Mouse (Mus musculus) ZHBTc4 (cell line): ENCODE results near the gene Zswim4.
A peak's percentile ranks its signal among the peaks of the same experiment; 100 is the strongest.

ENCODE experiments used
- DNase-seq: peaks from one replicate; pipeline ENCODE4 v3.0.0-alpha.2; 2011; ENCODE audit warnings: low read depth, low spot score

Zswim4 gene

GRCm38 (mm10) chr8:84200652-84201544 lies 36.0 kb downstream of the Zswim4 start:
- peak; percentile 56 for DNase-seq

- DNase-seq = no peak
Measured at GRCm38 (mm10) chr8:84200126-84200555, 36.7 kb downstream of the Zswim4 start.

DNA sequence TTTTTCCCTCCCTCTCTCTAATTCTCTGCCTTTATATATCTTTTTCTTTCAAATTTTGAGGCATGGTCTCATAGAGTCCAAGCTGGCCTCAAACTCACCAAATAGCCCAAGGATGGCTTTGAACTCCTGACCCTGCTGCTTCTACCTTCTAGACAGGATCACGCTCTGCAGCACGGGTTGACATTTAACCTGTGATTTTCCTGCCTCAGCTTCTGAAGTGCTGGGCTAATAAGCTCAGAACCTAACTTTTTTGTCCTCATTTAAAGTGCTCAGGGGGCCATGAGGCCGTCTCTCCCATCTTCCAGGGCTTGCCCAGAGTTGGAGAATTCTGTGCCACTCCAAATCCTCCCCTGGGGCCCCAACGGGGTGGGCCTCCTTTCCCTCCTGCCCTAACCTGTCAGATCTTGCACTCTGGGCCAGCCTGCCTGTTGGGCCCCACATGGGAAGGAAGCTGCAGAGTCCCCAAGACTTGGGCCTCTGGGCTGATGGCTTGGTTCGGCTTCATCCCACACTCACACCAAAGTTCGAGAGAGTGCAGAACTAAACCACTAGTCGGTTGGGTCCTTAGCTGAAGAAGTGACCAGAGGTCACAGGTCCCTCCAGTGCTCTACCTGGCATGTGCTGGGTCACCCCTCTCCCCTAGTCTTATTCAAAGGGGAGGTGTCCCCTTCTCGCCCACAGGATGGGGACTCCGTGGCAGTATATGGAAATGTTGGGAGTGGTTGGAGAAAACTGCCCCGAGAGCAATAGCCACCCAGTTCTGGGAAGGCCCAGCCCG lies 37.3 kb downstream of the Zswim4 start:
- DNase-seq = no peak

GRCm38 (mm10) chr8:84198871-84199270 lies 38.0 kb downstream of the Zswim4 start:
- DNase-seq = no peak

GRCm38 (mm10) chr8:84197922-84198774 lies 38.7 kb downstream of the Zswim4 start:
- peak; percentile 92 for DNase-seq

DNA sequence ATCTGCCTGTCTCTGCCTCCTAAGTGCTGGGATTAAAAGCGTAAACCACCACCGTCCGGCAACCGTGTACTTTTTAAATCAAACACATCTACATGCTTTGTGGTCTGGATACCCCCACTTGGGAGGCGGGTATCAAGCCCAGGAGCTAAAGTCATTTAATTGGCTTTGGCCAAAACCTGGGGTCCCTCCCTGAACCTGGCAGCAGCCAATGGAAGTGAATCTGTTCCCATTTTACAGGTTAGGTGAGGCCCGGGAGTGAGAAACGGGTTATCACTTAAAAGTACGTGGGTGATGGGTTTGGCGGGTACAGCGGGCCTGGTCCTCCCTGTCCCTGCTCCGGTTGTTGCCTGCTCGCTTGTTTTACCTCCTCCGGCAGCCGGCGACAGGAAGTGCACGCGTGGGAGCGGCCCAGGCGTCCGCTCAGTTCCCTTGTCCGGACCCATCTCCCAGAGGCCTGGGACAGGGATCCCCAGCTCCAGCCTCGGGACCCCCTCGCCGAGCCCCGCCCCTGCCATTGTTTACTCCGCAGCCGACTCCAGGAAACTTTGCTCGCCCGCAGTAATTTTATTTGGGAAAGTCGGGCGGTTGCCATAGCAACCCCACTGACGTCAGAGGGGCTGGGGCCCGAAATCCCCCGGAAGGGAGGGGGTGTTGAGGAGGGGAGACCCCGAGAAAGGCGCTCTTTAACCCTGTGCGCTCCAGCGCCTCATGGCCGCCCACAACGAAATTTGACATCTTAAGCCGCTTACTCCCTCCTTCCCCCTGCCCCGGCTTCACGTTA lies 39.5 kb downstream of the Zswim4 start:
- DNase-seq = peak; percentile 75

GRCm38 (mm10) chr8:84194224-84194743 lies 42.6 kb downstream of the Zswim4 start:
- DNase-seq = peak; percentile 88

- DNase-seq = peak; percentile 65
Measured at GRCm38 (mm10) chr8:84193566-84193965, 43.3 kb downstream of the Zswim4 start.

DNA sequence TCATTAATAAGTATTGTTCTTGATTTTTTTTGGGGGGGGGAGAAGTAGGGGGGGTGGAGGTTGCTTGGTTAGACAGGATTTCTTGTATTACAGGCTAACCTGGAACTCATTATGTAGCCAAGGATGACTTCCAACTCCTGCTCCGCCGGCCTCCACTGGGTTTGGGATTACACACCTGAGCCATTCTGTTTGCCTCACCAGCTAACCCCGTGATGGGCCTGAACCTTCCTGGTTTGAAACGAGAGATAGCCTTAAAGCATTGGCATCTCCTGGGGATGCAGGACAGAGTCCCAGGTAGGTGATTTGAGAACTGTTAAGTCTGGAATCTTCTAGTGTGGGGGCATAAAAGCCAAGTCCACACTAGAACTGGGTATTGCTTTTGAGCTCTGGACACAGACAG lies 43.7 kb downstream of the Zswim4 start:
- no peak for DNase-seq

DNA sequence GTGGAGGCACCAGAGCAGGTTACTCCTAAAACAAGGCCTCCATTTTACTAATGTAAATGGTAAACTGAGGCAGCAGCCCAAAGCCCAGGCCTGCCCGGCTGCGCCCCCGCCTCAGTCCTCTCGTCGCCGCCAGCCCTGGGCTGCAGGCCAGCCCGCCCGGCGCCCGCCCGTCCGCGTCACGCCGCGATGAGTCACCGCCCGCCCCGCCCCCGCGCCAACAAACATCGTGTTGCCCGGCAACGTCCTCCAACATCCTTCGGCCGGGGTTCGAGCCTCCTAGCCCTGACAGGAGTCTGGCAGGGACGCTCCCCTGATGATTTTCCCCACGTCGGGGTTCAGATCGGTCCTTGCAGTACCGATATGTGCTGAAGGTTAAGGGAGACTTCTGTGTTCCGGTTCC lies 44.3 kb downstream of the Zswim4 start:
- DNase-seq = peak; percentile 82

DNA sequence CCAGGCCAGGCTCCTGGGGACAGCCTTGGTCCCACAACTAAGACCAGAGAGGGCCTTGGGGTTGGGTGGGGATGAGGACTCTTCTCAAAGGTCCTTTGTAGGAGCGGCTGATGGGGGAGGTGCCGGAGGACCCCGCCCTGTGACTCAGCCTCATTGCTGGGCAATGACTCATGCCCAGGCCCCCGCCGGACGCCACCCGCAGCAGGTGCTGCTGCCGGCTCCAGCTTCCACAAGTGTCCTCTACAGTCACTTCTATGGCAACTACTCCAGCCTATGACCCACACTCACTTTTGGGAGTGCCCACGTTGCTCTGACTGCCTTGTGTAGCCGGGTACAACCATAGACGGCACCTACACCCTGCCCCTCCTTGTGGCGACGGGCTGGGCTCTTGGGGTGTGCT lies 44.8 kb downstream of the Zswim4 start:
- DNase-seq = peak; percentile 87

GRCm38 (mm10) chr8:84190191-84190867 lies 46.5 kb downstream of the Zswim4 start:
- DNase-seq = peak; percentile 74

DNA sequence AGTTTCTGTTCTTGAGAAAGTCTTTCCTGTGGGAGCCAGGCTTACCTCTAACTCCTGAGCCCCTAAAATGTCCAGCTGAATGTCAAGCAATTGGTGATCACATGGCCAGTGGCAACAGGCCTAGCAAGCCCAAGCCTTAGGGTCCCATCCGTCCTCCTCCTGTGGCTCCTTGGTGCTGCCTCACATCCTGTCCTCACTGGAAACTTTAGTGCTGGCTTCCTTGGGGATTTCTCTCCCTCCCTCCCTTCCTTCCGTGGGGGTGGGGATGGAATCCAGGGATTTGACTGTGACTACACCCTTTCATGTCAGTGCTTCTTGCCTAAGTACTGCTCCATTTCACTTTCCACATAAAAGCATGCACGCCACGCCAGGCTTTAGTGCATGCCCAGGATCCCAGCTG lies 47.3 kb downstream of the Zswim4 start:
- peak; percentile 83 for DNase-seq

GRCm38 (mm10) chr8:84188671-84189070 lies 48.2 kb downstream of the Zswim4 start:
- DNase-seq = no peak

GRCm38 (mm10) chr8:84187065-84187755 lies 49.6 kb downstream of the Zswim4 start:
- DNase-seq = peak; percentile 86

DNA sequence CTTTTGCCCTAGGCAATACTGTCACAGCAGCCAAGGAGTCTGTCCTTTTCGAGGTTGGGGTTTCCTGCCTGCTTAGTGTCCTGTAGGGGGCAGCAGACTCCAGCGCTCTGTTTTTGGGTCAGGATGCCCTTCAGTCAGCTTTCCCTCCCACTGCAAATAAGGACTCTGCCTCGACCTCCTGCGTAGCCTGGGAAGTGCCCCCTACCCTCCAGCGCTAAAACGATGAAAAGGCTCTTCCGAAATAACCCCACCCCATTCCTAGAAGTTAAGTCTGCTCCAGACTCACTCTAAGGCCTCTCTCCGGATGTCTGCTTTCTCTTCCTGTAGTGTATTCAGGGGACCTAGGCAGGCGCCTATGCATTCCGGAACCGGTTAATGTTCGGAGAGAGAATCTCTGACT lies 50.3 kb downstream of the Zswim4 start:
- peak; percentile 96 for DNase-seq

DNA sequence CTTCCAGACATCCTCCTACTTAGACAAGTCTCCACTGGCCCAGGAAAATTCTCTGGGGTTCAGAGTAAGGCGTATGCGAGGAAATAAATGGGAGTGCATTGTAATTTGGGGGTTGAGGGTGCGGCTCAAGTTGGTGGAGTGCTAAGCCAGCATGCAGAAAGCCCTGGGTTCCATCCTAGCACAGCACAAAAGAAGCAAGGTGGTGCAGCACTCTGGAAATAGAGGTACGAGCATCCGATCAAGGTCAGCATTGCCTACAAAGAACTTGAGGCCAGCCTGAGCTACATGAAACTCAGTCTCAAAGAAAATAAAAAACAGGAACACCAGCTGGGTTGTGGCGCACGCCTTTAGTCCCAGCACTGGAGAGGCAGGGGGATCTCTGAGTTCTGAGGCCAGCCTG lies 51.7 kb downstream of the Zswim4 start, which contains the start of gene Nanos3:
Nanos3 (minus strand) TSS at position 101 of the 400 bp plus-strand sequence.
- no peak for DNase-seq

GRCm38 (mm10) chr8:84184085-84185043 lies 52.5 kb downstream of the Zswim4 start:
- no peak for DNase-seq
